Mouse (Mus musculus) large intestine, adult 2 months (tissue): Measurements from ENCODE around the gene Ndufb10. TPM values are rescaled to one million over a fixed set of nuclear protein-coding genes. Genes with fewer than 3 reads are reported as not detected.

ENCODE experiments used
- DNase-seq: peaks from one replicate; pipeline ENCODE4 v3.0.0-alpha.2; 2012; ENCODE audit warnings: low read depth, low spot score
- WGBS: fragments of 180-500 bp; shearing (Covaris S2); methylation state at CpG from one replicate; pipeline ENCODE4 v1.1.7; 2018; 5-methylcytosine and 5-hydroxymethylcytosine counted together
- polyA plus RNA-seq: library from polyadenylated mRNA; depleted of rRNA; stranded (reverse); fragments of >200 nt; gene quantifications from 2 replicates; pipeline ENCODE4 v1.2.3, GENCODE M21; 2012; rRNA removed

Gene Ndufb10
- polyA plus RNA-seq, 1 experiment = 371 TPM

- DNase-seq = no peak
- 50% methylated on average over 24 of the region's 24 CpGs for WGBS
Measured at GRCm38 (mm10) chr17:24677500-24678080, 46.7 kb downstream of the Ndufb10 start.

GRCm38 (mm10) chr17:24676877-24677276, 47.4 kb downstream of the Ndufb10 start:
- DNase-seq = no peak
- WGBS = 90% methylated on average over 5 of the region's 5 CpGs

GRCm38 (mm10) chr17:24676187-24676586, 48.1 kb downstream of the Ndufb10 start:
- 58% methylated on average over 2 of the region's 2 CpGs for WGBS
- no peak for DNase-seq

GRCm38 (mm10) chr17:24674277-24674676, 50.0 kb downstream of the Ndufb10 start:
- WGBS = 79% methylated on average over 7 of the region's 7 CpGs
- no peak for DNase-seq

- WGBS = 6% methylated on average over 5 of the region's 5 CpGs
- peak; percentile 84 for DNase-seq
Measured at GRCm38 (mm10) chr17:24672141-24672540, 52.1 kb downstream of the Ndufb10 start.

Other genes with a start within 250 kb of the Ndufb10 start
- gene Mlst8, start 245.4 kb downstream of the Ndufb10 start, polyA plus RNA-seq = 43.0 and 54.9 TPM in 2 replicates
- 0.26 and 0.59 TPM in 2 replicates for gene Caskin1, start 235.9 kb downstream of the Ndufb10 start, polyA plus RNA-seq
- 119 and 178 TPM in 2 replicates for gene Traf7, start 196.5 kb downstream of the Ndufb10 start, polyA plus RNA-seq
- gene Rab26, start 190.3 kb downstream of the Ndufb10 start, polyA plus RNA-seq = 0.41 and 0.52 TPM in 2 replicates
- 25.5 and 35.8 TPM in 2 replicates for gene Pkd1, start 174.6 kb downstream of the Ndufb10 start, polyA plus RNA-seq
- 84.7 and 109 TPM in 2 replicates for gene Tsc2, start 91.8 kb downstream of the Ndufb10 start, polyA plus RNA-seq
- 7.3 and 7.5 TPM in 2 replicates for gene Nthl1, start 91.8 kb downstream of the Ndufb10 start, polyA plus RNA-seq
- 30.0 and 37.4 TPM in 2 replicates for gene Slc9a3r2, start 74.2 kb downstream of the Ndufb10 start, polyA plus RNA-seq
- not detected in 2 replicates for gene Npw, start 66.0 kb downstream of the Ndufb10 start, polyA plus RNA-seq
- 52.1 and 78.3 TPM in 2 replicates for gene Zfp598, start 54.8 kb downstream of the Ndufb10 start, polyA plus RNA-seq
- gene Syngr3, start 34.5 kb downstream of the Ndufb10 start, polyA plus RNA-seq = 1.8 and 2.7 TPM in 2 replicates
- 22.8 and 22.9 TPM in 2 replicates for gene Gfer, start 28.3 kb downstream of the Ndufb10 start, polyA plus RNA-seq
- 181 and 212 TPM in 2 replicates for gene Noxo1, start 28.2 kb downstream of the Ndufb10 start, polyA plus RNA-seq
- gene Tbl3, start 16.8 kb downstream of the Ndufb10 start, polyA plus RNA-seq = 46.1 and 51.7 TPM in 2 replicates
- gene Rnf151, start 6.4 kb downstream of the Ndufb10 start, polyA plus RNA-seq = 0.12 and 0.35 TPM in 2 replicates
- gene Rps2, start 6.4 kb downstream of the Ndufb10 start, polyA plus RNA-seq = 3,715 and 4,974 TPM in 2 replicates
- 0.10 and 0.22 TPM in 2 replicates for gene Rpl3l, start 3.3 kb upstream of the Ndufb10 start, polyA plus RNA-seq
- 96.0 and 103 TPM in 2 replicates for gene Msrb1, start 12.2 kb upstream of the Ndufb10 start, polyA plus RNA-seq
- gene Hs3st6, start 28.5 kb upstream of the Ndufb10 start, polyA plus RNA-seq = 0.98 and 1.7 TPM in 2 replicates
- gene Meiob, start 79.8 kb upstream of the Ndufb10 start, polyA plus RNA-seq = 0.05 TPM in 1 of 2 replicates, not detected in the other
- 105 and 239 TPM in 2 replicates for gene Hagh, start 115.7 kb upstream of the Ndufb10 start, polyA plus RNA-seq
- gene Fahd1, start 125.9 kb upstream of the Ndufb10 start, polyA plus RNA-seq = 54.7 and 121 TPM in 2 replicates
- gene Igfals, start 141.5 kb upstream of the Ndufb10 start, polyA plus RNA-seq = 1.1 and 1.4 TPM in 2 replicates
- 37.3 and 41.3 TPM in 2 replicates for gene Nubp2, start 161.9 kb upstream of the Ndufb10 start, polyA plus RNA-seq
- 57.4 and 70.5 TPM in 2 replicates for gene Spsb3, start 162.2 kb upstream of the Ndufb10 start, polyA plus RNA-seq
- 21.6 and 34.0 TPM in 2 replicates for gene Eme2, start 170.6 kb upstream of the Ndufb10 start, polyA plus RNA-seq
- 119 and 144 TPM in 2 replicates for gene Mrps34, start 170.6 kb upstream of the Ndufb10 start, polyA plus RNA-seq
- 61.2 and 62.9 TPM in 2 replicates for gene Nme3, start 172.0 kb upstream of the Ndufb10 start, polyA plus RNA-seq
- gene Mapk8ip3, start 212.5 kb upstream of the Ndufb10 start, polyA plus RNA-seq = 41.0 and 69.6 TPM in 2 replicates
- gene Jpt2, start 236.2 kb upstream of the Ndufb10 start, polyA plus RNA-seq = 35.4 and 42.4 TPM in 2 replicates